Mouse (Mus musculus): ENCODE data around the gene Bmp8a. TPM values are rescaled to one million over a fixed set of nuclear protein-coding genes. Genes with fewer than 3 reads are reported as not detected.
A peak's percentile ranks its signal among the peaks of the same experiment; 100 is the strongest.
"Not testable (repeated sequence)": the region's sequence is repeated elsewhere in the genome, so short reads cannot be mapped to it uniquely, and the experiment has no call there.

Gene Bmp8a
- total and polyA plus RNA-seq, 3 experiments: 0.18 to 0.21 TPM; not detected in 1

GRCm38 (mm10) chr4:123331326-123331725 lies 11.7 kb downstream of the Bmp8a start:
- no peak for DNase-seq

DNA sequence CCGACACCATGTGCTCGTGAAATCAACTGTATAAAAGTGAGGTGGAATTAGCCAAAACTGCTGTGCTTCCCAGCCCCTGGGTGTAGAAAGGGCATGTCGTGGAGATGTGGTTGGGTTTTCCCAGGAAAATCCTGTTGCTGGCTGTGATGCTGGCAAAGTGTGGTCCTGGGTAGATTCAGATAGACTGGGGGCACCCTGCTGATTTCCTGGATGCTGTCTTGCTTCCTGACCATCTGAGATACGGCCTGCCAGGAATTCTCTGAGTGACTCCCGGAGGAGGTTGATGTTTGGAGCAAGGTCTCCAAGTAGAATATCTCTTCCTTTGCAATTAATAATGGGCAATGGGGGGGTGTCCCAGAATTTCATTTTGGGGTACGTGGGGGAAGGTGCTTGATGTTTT lies 14.1 kb downstream of the Bmp8a start:
- no peak for DNase-seq

- no peak for DNase-seq
These were observed 15.4 kb downstream of the Bmp8a start for GRCm38 (mm10) chr4:123327630-123328029.

DNA sequence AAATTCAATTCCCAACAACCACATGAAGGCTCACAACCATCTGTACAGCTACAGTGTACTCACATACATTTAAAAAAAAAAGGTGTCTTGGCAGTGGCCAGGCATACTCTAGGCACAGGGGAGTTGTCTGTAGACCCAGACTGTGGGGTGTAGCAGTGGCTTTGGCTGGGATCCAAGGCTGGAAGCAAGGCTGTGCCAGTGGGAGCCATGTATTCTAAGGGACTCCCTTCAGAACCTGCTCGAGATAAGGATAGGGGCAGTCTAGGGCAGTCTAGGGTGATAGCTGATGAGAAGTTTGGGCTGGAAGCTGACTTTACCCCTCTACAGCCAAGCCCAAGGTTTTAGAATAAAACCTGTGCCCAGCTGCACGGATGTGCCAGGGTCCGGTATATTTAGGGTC lies 17.0 kb downstream of the Bmp8a start:
- DNase-seq: no peak

DNA sequence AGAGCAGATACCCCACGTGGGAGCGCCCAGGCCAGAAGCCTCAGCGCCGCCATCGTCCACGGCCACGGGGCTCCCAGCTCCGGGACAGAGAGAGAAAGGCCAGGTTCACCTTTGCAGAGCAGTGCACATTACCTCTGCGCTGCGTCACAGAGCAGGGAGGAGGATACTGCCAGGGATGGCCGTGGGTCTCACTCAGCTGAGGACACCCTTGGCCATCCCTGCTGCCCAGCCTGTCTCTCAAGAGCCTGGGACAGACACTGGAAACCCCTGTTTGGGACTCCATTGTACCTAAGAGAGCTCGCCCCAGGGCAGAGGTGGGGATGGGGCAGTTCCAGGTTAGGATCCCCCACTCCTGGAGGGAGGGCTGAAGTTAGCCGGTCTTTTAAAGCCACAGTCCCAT lies 19.5 kb downstream of the Bmp8a start, which contains the start of gene Oxct2a:
Oxct2a (minus strand) TSS at position 101 of the 400 bp plus-strand sequence.
- DNase-seq: no peak

GRCm38 (mm10) chr4:123322910-123323309 lies 20.1 kb downstream of the Bmp8a start:
- not testable (repeated sequence) for DNase-seq

GRCm38 (mm10) chr4:123314497-123314896 lies 28.6 kb downstream of the Bmp8a start:
- no peak for DNase-seq

DNA sequence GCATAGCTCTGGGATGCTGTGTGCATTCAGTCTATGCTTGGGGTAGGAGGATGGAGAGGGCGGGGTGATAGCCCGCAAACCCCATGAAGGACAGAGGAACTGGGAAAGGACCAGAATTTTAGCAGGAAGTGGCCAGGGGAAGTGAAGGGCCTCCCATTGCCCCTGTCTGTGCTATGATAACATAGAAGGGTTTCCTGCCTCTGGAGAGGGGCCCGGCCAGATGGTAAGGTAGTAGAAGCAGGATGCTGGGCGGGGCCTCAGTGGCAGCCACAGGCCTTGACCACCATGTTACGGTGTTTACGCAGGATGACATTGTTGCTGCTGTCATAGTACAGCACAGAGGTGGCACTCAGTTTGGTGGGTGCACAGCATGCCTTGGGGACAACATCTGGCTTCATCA lies 30.0 kb downstream of the Bmp8a start:
- DNase-seq: no peak

- DNase-seq: no peak
These were observed 31.2 kb downstream of the Bmp8a start for GRCm38 (mm10) chr4:123311845-123312244.

DNA sequence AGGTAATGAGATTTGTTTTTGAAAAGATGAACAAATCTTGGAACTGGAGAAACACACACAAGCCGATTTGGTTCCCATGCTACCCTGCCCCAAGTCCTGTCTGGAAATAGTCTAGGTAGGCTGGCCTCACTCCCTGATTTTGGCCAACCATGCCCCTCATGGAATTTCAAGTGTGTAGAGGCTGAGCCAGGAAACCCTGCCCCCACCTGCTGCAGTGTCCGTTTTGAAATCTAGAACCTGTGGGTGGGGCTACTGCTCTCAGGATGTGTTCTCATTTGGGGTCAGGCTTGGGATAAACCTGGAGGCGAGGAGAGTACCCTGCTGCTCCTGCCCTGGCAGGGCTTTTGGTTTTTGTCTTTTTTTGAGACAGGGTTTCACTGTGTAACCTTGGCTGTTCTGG lies 34.8 kb downstream of the Bmp8a start:
- DNase-seq: no peak

DNA sequence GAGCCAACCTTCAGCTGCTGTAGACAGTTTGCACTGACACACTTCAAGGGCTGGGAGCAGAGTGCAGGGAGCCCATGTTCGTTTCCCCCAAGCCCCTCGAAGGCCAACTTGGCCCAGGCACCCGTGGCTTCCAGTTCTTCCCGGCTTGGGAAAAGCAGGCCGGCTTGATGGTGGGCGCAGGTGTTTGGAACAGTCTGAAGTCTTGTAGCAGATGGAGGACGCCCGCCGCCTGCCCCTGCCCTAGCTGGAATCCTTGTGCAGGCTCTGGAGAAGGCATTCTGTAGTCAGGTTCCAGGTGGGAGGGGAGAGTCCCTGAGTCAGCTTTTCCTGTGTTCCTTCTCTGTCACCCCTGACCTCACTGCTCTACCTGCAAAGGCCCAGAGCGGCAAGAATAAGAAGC lies 36.1 kb downstream of the Bmp8a start:
- no peak for DNase-seq

- DNase-seq: peak; percentile 44
These were observed 37.3 kb downstream of the Bmp8a start for GRCm38 (mm10) chr4:123305789-123306188.

- peak; percentile 63 for DNase-seq
These were observed 43.9 kb downstream of the Bmp8a start for GRCm38 (mm10) chr4:123298980-123299670.

DNA sequence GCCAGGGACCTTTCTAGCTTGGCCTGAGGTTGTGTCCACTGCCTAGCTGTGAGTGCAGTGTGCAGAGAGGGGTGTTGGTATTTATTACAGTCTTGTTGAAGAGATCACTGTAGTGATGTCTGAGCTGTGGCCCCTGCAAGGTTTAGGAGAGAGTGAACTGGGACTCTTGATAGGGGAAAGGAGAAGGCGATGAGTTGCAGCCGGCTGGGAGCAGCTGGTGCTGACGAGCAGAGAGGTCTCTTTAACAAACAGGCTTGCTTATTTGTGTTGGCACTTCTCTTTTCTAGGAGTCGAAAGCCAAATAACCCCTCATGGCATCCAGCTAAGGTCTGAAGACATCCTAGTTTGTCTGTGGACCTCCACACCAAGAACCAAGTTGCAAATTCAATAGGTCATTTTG lies 44.8 kb downstream of the Bmp8a start:
- no peak for DNase-seq

DNA sequence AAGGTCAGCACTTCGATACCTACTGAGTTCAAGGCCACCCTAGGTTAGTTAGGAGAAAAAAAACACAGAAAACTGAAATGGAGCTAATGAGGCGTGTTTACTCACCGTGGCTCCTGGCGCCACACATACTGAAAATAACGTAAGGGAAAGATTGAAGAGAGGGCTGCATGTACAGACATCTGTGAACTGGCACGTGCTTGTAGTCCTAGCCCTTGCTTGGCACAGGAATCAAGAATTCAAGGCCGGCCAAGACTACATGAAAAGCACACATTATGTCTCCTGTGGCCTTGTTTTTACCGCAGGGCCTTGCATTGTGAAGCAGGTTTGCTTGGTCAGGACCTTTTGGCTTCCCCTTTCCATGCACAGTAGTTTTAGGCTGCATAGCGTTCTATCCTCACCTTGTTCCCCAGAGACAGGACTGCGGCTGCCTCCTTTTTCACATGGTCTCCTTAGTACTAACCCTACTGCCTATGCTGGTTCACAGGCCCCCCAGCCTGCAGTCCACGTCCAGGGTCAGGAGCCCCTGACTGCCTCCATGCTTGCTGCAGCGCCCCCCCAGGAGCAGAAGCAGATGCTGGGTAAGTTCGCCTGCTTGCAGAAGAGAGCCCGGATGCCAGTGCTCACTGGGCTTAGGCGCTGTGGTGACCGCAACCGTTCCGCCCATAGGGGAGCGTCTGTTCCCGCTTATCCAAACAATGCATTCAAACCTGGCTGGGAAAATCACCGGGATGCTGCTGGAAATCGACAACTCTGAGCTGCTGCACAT lies 45.7 kb downstream of the Bmp8a start:
- DNase-seq: peak; percentile 68

DNA sequence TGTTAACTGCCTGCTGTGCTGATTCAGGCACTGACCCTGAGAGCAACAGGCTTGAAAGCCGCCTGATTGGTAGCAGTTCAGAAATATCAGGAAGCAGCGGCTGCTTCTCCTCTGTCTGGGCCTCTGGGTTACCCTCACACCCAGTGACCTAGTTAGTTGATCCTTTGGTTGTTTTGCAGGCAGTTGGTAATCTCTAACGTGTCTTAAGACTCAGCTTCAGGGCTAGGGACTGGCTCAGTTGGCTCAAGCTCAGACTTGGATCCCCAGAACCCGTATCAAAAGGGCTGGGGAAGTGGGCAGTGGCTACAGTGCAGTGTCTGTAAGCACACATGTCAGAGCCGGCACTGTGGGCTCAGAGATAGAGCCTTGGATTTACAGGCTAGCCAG lies 46.9 kb downstream of the Bmp8a start:
- peak; percentile 20 for DNase-seq

DNA sequence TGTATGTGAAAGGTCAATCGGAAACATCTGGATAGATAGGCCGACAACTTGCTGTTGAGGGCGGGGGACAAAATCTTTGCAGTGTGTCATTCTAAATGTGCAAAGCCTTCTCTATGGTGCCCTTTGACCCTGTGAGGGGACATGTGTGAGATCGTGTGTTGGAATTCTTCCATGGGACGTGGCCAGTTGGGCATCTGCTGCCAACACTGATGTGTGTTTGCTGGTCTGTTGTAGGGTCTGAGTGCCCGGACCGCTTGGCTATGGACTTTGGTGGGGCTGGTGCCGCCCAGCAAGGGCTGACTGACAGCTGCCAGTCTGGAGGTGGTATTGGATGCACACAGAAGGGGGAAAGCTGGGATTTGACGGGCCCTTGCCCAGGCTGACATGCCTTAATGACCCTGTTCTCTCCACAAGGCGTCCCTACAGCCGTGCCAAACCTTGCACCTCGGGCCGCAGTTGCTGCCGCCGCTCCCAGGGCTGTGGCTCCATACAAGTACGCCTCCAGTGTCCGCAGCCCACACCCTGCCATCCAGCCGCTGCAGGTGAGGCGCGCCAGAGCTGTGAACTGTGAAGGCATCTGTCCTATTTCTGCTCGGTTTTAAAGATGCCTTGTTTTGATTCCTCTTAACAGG lies 47.4 kb downstream of the Bmp8a start:
- peak; percentile 21 for DNase-seq

DNA sequence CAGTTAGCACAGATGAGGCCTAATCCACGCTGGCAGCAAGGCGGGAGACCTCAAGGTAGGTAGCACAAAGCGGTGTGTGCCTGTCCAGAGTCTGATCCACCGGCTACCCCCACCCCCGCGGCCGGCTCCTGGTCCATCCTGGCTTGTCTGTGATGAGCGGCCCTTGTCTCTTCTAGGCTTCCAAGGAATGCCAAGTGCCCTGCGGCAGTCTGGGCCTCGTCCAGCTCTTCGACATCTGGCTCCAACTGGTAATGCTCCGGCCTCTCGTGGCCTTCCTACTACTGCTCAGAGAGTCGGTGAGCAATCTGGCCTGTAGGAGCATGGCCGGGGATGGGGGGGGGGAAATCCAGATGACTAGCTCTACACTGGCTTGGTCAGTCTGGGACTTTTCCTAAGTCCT lies 48.0 kb downstream of the Bmp8a start:
- not testable (repeated sequence) for DNase-seq

DNA sequence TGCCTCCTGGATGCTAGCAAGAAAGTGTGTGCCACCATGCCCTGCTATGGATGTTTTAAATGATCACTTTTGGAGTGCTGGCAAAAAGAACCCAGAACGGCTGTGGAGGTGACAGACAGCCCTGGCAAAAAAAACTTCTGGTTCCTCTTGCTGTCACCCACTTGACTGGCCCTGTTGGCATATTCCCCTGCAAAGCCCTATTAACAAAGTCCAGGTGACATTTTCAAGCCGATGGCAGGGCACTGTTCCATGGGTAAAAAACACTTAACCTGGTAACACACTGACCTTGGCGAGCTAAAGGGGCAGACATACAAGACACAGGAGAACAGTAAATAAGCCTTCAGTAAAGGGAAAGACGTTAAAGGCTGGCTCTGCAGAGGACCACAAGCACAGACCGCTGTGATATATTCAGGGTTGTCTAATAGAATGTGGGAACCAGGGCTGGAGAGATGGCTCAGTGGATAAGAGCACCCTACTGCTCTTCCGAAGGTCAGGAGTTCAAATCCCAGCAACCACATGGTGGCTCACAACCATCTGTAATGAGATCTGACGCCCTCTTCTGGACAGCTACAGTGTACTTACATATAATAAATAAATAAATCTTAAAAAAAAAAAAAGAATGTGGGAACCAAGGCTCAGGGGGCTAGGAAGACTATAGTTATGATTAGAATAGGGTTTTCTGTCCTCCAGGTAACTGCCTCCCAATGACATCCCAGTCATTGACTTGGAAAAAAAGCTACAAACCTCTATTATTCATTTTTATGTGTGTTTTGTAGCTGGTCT lies 49.2 kb downstream of the Bmp8a start:
- DNase-seq: no peak

DNA sequence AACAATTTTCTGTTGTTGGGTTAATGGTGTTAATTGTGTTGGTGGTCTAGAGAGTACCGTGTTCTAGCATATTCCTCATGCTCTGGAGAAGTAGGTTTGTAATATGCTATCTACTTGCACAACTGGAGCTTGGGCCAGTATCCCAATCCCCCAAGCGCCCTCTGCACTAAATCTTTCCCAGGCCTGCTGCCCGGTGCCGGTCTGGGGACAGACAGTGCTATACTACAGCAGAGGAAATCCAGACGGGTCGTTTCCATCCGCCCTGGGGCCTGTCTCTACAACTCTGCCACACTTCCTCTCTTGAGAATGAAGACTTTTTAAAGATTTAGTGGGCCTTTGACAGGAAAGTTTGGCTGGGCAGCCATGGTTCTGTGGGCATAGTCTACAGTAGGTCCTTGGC lies 50.1 kb downstream of the Bmp8a start:
- DNase-seq: peak; percentile 31

GRCm38 (mm10) chr4:123292390-123292789 lies 50.7 kb downstream of the Bmp8a start:
- DNase-seq: no peak

- DNase-seq: no peak
These were observed 54.0 kb downstream of the Bmp8a start for GRCm38 (mm10) chr4:123289038-123289437.

All from adrenal gland, adult 2 months (tissue).